Mouse (Mus musculus) ES-E14 (cell line): ENCODE results near the gene Slc35e1. TPM values are rescaled to one million over a fixed set of nuclear protein-coding genes. Genes with fewer than 3 reads are reported as not detected.
A peak's percentile ranks its signal among the peaks of the same experiment; 100 is the strongest.

Source experiments
- DNase-seq: peaks from one replicate; pipeline ENCODE4 v3.0.0-alpha.2; 2013; ENCODE audit warnings: low read depth, low spot score
- H3K27ac ChIP-seq: 2 replicates; pipeline ENCODE4 v1.5.1; 2012; ENCODE audit warnings: low read depth, mild to moderate bottlenecking, low read length, moderate library complexity, mixed read lengths; ENCODE audit not compliant: poor library complexity, insufficient read depth, severe bottlenecking
- H3K36me3 ChIP-seq: 2 replicates; pipeline ENCODE4 v1.6.1; 2012; ENCODE audit warnings: mild to moderate bottlenecking, low read length, moderate library complexity, mixed read lengths; ENCODE audit not compliant: control insufficient read depth, poor library complexity, insufficient read depth, severe bottlenecking
- H3K4me1 ChIP-seq, 2 experiments: fragments of 150-350 bp in 1 of 2; sonication (generic) in 1 of 2; 2 replicates each; pipeline ENCODE4 v1.6.1; 2012; ENCODE audit warnings: low read length in 2 of 2, mild to moderate bottlenecking in 1 of 2, mixed read lengths in 1 of 2; ENCODE audit not compliant: control insufficient read depth in 2 of 2, insufficient read depth in 2 of 2, poor library complexity in 1 of 2
- H3K4me3 ChIP-seq, 2 experiments: fragments of 150-350 bp in 1 of 2; sonication (generic) in 1 of 2; 2 replicates each; pipeline ENCODE4 v1.5.1; 2012; ENCODE audit warnings: low read length in 2 of 2, low read depth in 1 of 2, mild to moderate bottlenecking in 1 of 2, mixed read lengths in 1 of 2; ENCODE audit not compliant: insufficient read depth in 1 of 2, poor library complexity in 1 of 2, severe bottlenecking in 1 of 2
- H3K9ac ChIP-seq: 2 replicates; pipeline ENCODE4 v1.6.1; 2012; ENCODE audit warnings: low read depth, mild to moderate bottlenecking, low read length, mixed read lengths; ENCODE audit not compliant: poor library complexity, insufficient read depth, severe bottlenecking
- H3K9me3 ChIP-seq: fragments of 150-350 bp; sonication (generic); 2 replicates; pipeline ENCODE4 v1.6.1; 2012; ENCODE audit warnings: low read depth, mild to moderate bottlenecking, low read length; ENCODE audit not compliant: control insufficient read depth, insufficient read depth
- CHD2 ChIP-seq: IDR thresholded peaks from 2 replicates; pipeline ENCODE4 v1.6.1; 2014; ENCODE audit warnings: mild to moderate bottlenecking, low read depth, low read length, inconsistent platforms
- HCFC1 ChIP-seq: IDR thresholded peaks from 2 replicates; pipeline ENCODE4 v1.6.1; 2012; ENCODE audit warnings: low read length, inconsistent platforms, borderline replicate concordance; ENCODE audit not compliant: insufficient read depth
- MAFK ChIP-seq: IDR thresholded peaks from 2 replicates; pipeline ENCODE4 v1.6.1; 2014; ENCODE audit warnings: mild to moderate bottlenecking, low read depth, low read length, inconsistent platforms; ENCODE audit not compliant: insufficient read depth
- ZC3H11A ChIP-seq: IDR thresholded peaks from 2 replicates; pipeline ENCODE4 v1.6.1; 2012; ENCODE audit warnings: low read depth, mild to moderate bottlenecking, inconsistent platforms, low read length, borderline replicate concordance
- ZNF384 ChIP-seq: IDR thresholded peaks from 2 replicates; pipeline ENCODE4 v1.6.1; 2012; ENCODE audit warnings: low read depth, low read length, inconsistent platforms
- in situ Hi-C, 2 experiments: fragments of 600-800 bp; cut with MboI; formaldehyde crosslinking; loops; one replicate each; pipeline ENCODE4 v1.15.1; 2025; ENCODE audit warnings: low sequenced_read_pairs in 2 of 2, inconsistent platforms in 1 of 2; ENCODE audit not compliant: unreplicated experiment in 2 of 2
- total RNA-seq: library from RNA; depleted of rRNA; stranded (reverse); fragments of 300-350 nt; gene quantifications from 2 replicates; pipeline ENCODE4 v1.2.3, GENCODE M21; 2012

The Slc35e1 gene
- total RNA-seq, 1 experiment: 91.1 TPM

DNA sequence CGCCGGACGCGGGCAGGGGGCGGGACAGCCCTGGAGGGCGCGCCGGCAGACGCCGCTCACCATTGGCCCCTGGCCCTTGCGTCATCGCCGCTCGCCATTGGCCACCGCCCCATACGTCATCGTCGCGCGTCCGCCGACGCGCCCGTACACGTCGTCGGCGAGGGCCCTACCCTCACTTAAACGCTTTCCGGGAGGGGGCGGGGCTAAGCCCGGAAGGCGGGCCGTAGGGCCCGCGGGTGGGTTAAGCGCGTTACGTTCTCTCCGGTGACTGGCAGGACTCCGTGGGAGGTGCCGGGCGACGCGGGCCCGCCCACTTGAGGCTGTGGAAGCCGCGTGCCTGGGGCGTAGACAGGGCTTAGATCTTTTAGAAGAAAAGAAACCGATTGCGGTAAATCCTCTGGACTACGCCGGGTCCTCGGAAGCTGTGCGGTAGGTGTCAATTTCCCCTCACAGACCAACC lies 238 bp upstream of the Slc35e1 start:
- Histone ChIP-seq H3K9ac (peak overlapping the region; percentile 98), H3K4me1 (peaks cover 0 to 13% of the 10 kb centered on the region in 2 experiments; a peak in 2 of 4 replicates), H3K36me3 (peaks cover 36% of the 10 kb centered on the region), H3K27ac (peak overlapping the region; percentile 35; the same call in 1 of the 2 replicates), H3K4me3 (peak overlapping the region; percentile 85 to 99), H3K9me3 (no peaks in the 10 kb centered on the region)
- TF ChIP-seq MAFK (no peak), CHD2 (0 out of 2 replicates have a peak, but pooled peaks have one; percentile 30), HCFC1 (peak; percentile 86)
- DNase-seq: peak; percentile 97
- in situ Hi-C loops: no loop called here

DNA sequence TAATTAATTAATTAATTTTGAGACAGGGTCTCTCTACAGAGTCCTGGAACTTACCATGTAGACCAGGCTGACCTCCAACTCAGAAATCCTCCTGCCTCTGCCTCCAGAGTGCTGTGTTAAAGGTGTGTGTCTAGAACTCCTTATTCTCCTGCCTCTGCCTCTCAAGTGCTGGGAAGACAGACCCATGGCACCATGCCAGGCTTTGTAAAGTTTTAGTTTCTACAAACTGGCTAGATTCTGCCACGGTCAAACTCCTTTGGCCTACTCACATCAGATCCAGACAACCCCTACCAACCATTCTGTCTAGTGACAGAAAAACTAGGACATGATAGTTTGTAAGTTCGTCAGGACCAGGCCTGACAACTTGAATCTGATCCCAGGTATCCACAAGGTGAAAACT lies 1.4 kb downstream of the Slc35e1 start:
- peaks cover 33% of the 10 kb centered on the region for H3K36me3 ChIP-seq
- no peaks in the 10 kb centered on the region for H3K9me3 ChIP-seq
- peak overlapping the region in 1 of 2 experiments; percentile 73; a peak in 1 of 4 replicates for H3K4me3 ChIP-seq
- H3K4me1 ChIP-seq: peaks cover 0 to 7% of the 10 kb centered on the region in 2 experiments; a peak in 2 of 4 replicates
- no peak for TF ChIP-seq HCFC1
- no peak for TF ChIP-seq CHD2
- TF ChIP-seq ZNF384: no peak
- no peak for DNase-seq
- H3K27ac ChIP-seq: no peak overlapping the region
- H3K9ac ChIP-seq: no peak overlapping the region
- in situ Hi-C loops: no loop called here

DNA sequence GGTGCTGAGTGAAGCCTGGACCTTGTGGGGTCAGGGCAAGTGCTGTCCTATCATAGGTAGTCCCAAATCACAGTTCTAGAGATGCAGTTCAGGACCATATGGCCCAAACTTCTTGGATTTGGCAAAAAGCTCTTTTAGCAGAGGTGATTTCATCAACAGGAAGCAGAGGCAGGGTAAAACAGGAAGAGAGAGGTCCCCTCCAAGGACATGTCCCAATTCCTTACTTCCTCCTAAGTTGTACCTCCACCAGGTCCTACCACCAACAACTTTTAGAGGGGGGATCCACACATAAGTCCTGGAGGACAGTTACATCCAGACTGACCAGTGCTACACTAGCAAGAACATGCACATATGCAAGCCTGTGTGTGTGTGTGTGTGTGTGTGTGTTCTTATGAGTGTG lies 5.4 kb downstream of the Slc35e1 start:
- peaks cover 41% of the 10 kb centered on the region for H3K36me3 ChIP-seq
- TF ChIP-seq HCFC1 (no peak), ZNF384 (no peak), CHD2 (no peak), MAFK (no peak), ZC3H11A (no peak)

GRCm38 (mm10) chr8:72485456-72486199 lies 6.8 kb downstream of the Slc35e1 start:
- Histone ChIP-seq H3K36me3 (peaks cover 41% of the 10 kb centered on the region), H3K9ac (no peak overlapping the region), H3K4me1 (no peaks in the 10 kb centered on the region), H3K4me3 (no peak overlapping the region), H3K27ac (no peak overlapping the region), H3K9me3 (no peaks in the 10 kb centered on the region)
- DNase-seq: no peak
- no peak for TF ChIP-seq HCFC1
- no peak for TF ChIP-seq ZC3H11A
- TF ChIP-seq ZNF384: 0 out of 2 replicates have a peak, but pooled peaks have one; percentile 26
- TF ChIP-seq CHD2: no peak
- in situ Hi-C loops: no loop called here

More for the DNA sequence above, 5.4 kb downstream of the Slc35e1 start:
- no peak overlapping the region for H3K4me3 ChIP-seq
- in situ Hi-C loops: no loop called here
- no peak overlapping the region for H3K27ac ChIP-seq
- H3K9me3 ChIP-seq: no peaks in the 10 kb centered on the region
- no peak for DNase-seq
- H3K4me1 ChIP-seq: peaks cover 0 to 3% of the 10 kb centered on the region in 2 experiments; a peak in 1 of 4 replicates
- no peak overlapping the region for H3K9ac ChIP-seq
